Mouse (Mus musculus): Measurements from ENCODE around the gene Abcd1.
"Not testable (repeated sequence)": the region's sequence is repeated elsewhere in the genome, so short reads cannot be mapped to it uniquely, and the experiment has no call there.

Gene Abcd1

GRCm38 (mm10) chrX:73739841-73740240 lies 23.4 kb downstream of the Abcd1 start:
- DNase-seq (ENCODE audit: low read depth) = not testable (repeated sequence)

DNA sequence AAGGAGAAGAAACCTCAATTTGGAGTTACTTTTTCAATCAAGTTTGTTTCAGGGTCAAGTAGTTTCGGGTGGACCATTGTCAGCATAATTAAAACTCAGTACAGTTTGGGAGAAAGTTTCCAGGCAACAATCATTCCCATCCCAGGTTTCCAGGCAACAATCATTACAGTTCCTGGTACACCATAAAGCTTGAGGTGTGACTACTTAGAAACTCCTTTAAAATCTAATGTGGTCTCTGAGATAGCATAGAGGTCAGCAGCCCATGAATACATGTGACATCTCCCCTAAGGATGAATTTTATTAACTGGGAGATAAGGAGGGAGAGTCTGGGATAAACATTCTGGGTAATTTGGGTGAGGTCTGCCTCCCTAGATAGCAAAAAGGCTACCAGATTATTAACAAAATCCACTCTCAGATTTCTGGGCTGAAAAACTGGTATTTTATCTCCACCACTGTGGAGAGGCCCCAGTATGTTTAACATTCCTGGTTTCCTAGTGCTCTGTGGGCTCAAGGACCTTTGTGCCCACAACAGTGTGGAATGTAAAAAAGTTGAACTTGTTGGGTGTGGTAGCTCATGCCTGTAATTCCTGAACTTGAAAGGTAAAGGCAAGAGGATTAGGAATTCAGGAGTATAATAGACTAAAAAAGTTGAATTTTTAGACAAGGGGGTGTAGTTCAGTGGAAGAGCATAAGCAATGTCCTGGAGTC lies 28.5 kb downstream of the Abcd1 start:
- DNase-seq (ENCODE audit: low read depth) = no peak

GRCm38 (mm10) chrX:73748977-73749376 lies 32.6 kb downstream of the Abcd1 start:
- peak; percentile 11 for DNase-seq (ENCODE audit: low read depth)

- no peak for DNase-seq (ENCODE audit: low read depth)
Measured at GRCm38 (mm10) chrX:73756334-73757140, 40.1 kb downstream of the Abcd1 start, which contains the start of gene Plxnb3. Gene Plxnb3 (plus strand): TSS chrX:73757090.

GRCm38 (mm10) chrX:73758611-73759290 lies 42.4 kb downstream of the Abcd1 start:
- no peak for DNase-seq (ENCODE audit: low read depth)

DNA sequence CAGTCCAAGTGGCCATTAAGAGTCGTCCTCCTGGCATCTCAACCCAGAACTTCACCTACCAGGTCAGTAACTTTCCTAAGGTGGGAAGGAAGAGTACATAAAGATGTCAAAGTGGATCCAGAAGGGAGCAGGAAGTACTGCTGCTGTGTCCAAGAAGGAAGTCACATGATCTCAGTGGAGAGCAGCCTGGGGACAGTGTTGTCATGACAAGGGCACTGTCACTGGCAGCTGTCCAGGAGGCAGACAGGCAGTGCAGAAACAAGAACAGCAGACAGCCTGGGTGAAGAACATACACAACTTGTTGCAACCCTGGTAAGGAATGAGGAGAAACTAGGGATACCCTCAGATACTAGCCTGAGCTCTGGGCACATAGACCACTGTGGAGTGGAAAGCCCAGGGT lies 48.9 kb downstream of the Abcd1 start:
- no peak for DNase-seq (ENCODE audit: low read depth)

DNA sequence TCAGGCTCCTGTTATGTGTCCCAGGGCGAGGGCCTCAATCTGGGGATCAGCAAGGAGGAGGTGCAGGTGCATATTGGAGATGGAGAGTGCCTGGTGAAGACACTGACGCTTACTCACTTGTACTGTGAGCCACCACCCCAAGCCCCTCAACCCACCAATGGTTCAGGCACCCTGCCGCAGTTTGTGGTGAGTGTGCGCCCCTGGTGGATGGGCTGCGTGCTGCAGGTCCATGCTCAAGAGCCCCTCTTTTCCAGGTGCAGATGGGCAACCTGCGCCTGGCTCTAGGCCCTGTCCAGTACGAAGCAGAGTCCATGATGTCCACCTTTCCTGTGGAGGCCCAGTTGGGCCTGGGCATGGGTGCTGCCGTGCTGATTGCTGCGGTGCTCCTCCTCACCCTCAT lies 50.9 kb downstream of the Abcd1 start:
- peak; percentile 24 for DNase-seq (ENCODE audit: low read depth)

GRCm38 (mm10) chrX:73774168-73774760 lies 57.9 kb downstream of the Abcd1 start, which contains the start of gene Srpk3:
Gene Srpk3 (plus strand): TSS chrX:73774405.
- DNase-seq (ENCODE audit: low read depth) = no peak

DNA sequence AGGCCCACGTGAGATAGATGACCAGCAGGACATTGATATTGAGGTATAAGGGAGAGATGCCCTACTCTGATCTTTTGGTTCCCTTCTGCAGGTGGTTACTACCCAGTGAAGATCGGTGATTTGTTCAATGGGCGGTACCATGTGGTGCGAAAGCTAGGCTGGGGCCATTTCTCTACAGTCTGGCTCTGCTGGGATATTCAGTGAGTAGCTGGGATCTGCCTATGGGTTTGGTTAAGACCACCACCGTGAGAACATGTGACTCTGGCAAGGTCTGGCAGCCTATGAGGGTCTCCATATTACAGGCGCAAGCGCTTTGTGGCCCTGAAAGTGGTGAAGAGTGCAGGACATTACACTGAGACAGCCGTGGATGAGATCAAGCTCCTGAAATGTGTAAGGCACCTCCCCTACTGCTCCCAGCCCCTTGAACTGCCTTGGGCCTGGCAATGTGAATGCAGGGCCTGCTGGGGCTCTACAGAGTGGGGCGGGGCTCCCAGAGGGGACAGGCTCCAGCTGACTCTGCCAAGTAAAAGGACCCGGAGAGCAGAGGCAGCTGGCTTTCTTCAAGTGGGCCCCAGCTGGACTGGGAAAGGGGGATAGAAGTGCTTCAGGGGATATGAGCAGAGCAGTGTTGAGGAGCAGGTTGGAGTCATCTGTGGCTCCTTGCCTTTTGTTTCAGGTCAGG lies 58.5 kb downstream of the Abcd1 start:
- no peak for DNase-seq (ENCODE audit: low read depth)

DNA sequence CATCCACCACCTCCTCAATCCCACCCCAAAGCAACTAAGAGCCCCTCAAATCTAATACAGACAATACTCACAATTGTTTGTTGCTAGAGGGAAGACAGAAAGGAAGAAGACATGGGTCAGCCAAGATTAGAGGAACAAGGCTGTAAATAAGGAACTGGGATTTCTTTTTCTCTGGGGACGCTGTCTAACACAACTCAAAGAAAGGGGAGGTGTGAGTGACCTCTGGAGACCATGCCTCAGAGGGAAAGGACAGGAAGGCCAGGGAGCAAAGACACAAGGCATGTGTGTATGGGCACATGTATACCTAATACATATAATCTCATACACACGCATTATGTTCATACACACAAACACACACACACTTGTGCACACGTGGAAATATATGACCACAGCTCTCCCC lies 65.8 kb downstream of the Abcd1 start:
- DNase-seq (ENCODE audit: low read depth) = no peak

DNA sequence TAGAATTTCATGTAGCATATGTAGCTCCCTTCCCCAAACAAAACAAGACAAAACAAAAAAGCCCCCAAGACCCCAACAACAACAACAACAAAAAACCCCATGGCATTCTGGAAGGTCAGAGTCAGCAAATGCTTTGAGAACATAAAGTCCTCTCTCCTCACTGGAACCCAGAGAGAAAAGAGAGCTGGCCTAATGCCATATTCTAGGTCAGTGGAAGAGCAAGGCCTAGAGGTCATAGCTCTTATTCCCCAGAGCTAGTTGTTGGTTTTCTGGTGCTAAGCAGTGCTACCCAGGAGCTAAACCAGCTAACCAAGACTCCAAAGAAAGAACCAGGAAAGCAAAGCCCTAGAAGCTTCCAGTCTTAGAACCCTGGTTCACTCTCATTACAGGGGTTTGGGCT lies 69.3 kb downstream of the Abcd1 start:
- DNase-seq (ENCODE audit: low read depth) = no peak

DNA sequence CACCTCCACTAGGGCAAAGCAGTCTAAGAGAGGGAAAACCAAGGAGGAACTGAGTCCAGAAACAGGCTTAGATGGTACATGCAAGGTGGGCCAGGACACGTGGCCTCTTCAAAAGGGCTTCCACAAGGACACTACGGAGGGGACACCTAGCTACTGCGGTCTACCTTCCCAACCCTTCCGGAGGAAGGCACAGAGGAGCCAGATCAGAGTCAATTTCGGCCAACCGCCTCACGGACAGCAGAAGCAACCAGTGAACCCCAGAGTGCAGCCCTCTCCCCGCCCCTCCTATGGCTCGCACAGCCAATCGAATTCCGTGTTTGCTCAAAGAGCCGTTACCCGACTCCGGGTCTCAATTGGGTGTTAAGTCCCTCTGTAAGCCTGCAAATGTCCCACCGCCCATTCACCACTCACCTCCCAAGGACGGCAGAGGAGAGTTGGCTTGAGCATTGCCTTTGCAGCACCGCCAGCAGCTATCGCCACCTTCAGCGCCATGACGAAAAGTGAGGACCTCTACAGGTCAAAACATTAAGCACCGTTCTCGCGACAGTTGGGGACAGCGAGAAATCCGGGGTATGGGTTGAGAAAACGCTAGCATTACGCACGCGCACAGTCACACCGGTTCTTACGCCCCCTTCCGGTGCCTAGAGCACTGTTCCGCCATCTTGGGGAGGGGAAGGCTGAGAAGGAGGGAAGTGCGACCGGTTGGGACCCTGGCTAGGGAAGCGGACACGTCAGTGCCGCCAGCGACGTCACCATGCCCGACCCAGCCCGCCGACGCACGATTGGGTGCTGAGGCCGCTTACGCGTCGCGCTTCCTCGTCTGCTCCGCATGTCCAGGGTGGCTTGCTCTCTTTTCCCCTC lies 70.2 kb downstream of the Abcd1 start, which contains the start of the genes Idh3g and Ssr4:
TSS of gene Idh3g (minus strand) at position 534 of the 861 bp plus-strand sequence.
TSS of gene Ssr4 (plus strand) at position 665 of the 861 bp plus-strand sequence.
- peak; percentile 97 for DNase-seq (ENCODE audit: low read depth)

DNA sequence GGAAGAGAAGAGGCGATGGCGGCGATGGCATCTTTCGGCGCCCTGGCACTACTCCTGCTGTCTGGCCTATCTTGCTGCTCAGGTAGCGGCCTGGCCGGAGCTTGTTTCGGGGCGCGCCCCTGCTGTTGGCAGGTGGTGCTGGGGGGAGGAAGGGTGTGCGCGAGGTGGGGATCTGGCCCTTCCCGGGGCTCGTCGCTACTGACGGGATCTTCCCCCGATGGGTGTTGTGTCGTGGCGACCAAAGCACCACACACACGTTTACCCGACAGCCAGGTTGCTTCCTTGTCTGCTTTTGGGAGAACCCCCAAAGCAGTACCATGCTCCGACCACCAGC lies 70.8 kb downstream of the Abcd1 start:
- no peak for DNase-seq (ENCODE audit: low read depth)
